Mouse (Mus musculus) forebrain, embryonic 15.5 days (tissue): ENCODE measurements around the gene Dnajc30. TPM values are rescaled to one million over a fixed set of nuclear protein-coding genes. Genes with fewer than 3 reads are reported as not detected.

ENCODE experiments used
- ATAC-seq: fragments of 200-750 bp; cut with Nextera tagmentation; replicated peaks from 2 replicates; pipeline ENCODE4 v1.8.0; 2017; ENCODE audit warnings: mild to moderate bottlenecking, moderate TSS enrichment, moderate library complexity
- H3K27ac ChIP-seq: fragments of 300-500 bp; sonication (generic); replicated peaks from 2 replicates; pipeline ENCODE4 v1.5.1; 2015; ENCODE audit warnings: mild to moderate bottlenecking, inconsistent platforms
- H3K27me3 ChIP-seq: fragments of 300-500 bp; sonication (generic); 2 replicates; pipeline ENCODE4 v1.6.1; 2015; ENCODE audit warnings: inconsistent platforms
- H3K36me3 ChIP-seq: fragments of 300-500 bp; sonication (generic); 2 replicates; pipeline ENCODE4 v1.6.1; 2015; ENCODE audit warnings: mild to moderate bottlenecking, inconsistent platforms
- H3K4me1 ChIP-seq: fragments of 300-500 bp; sonication (generic); 2 replicates; pipeline ENCODE4 v1.6.1; 2015; ENCODE audit warnings: inconsistent platforms
- H3K4me2 ChIP-seq: fragments of 300-500 bp; sonication (generic); replicated peaks from 2 replicates; pipeline ENCODE4 v1.6.1; 2015; ENCODE audit warnings: mild to moderate bottlenecking, inconsistent platforms
- H3K4me3 ChIP-seq: fragments of 300-500 bp; sonication (generic); 2 replicates; pipeline ENCODE4 v1.5.1; 2015; ENCODE audit warnings: mild to moderate bottlenecking, inconsistent platforms
- H3K9ac ChIP-seq: fragments of 300-500 bp; sonication (generic); replicated peaks from 2 replicates; pipeline ENCODE4 v1.6.1; 2015; ENCODE audit warnings: mild to moderate bottlenecking, inconsistent platforms
- H3K9me3 ChIP-seq: fragments of 300-500 bp; sonication (generic); 2 replicates; pipeline ENCODE4 v1.6.1; 2016; ENCODE audit warnings: inconsistent platforms
- WGBS: fragments of 180-500 bp; shearing (Covaris S2); methylation state at CpG from one replicate; pipeline ENCODE4 v1.1.7; 2015; ENCODE audit warnings: mixed read lengths; 5-methylcytosine and 5-hydroxymethylcytosine counted together
- polyA plus RNA-seq: library from polyadenylated mRNA; unstranded; fragments of >200 nt; fragmentation: Nextera tagmentation; extraction: Ambion mirVana; gene quantifications from 2 replicates; pipeline ENCODE4 v1.2.1, GENCODE M21; 2015

The Dnajc30 gene
- polyA plus RNA-seq, 1 experiment from 2014 or later, result 39.8 TPM

- WGBS, result 86% methylated on average over 3 of the region's 3 CpGs
These were observed 2.0 kb downstream of the Dnajc30 start for GRCm38 (mm10) chr5:135066008-135066407.

GRCm38 (mm10) chr5:135070448-135070847 is 6.4 kb downstream of the Dnajc30 start:
- no peaks in the 10 kb centered on the region for H3K9me3 ChIP-seq
- H3K27me3 ChIP-seq, result no peaks in the 10 kb centered on the region
- H3K4me3 ChIP-seq, result no peak overlapping the region
- peaks cover 28% of the 10 kb centered on the region for H3K36me3 ChIP-seq
- no peak overlapping the region for H3K9ac ChIP-seq
- H3K27ac ChIP-seq, result no peak overlapping the region
- H3K4me1 ChIP-seq, result peaks cover 23% of the 10 kb centered on the region
- 94% methylated on average over 3 of the region's 3 CpGs for WGBS
- H3K4me2 ChIP-seq, result no peak overlapping the region
- no peak for ATAC-seq

More at GRCm38 (mm10) chr5:135066008-135066407, 2.0 kb downstream of the Dnajc30 start:
- no peak overlapping the region for H3K4me3 ChIP-seq
- no peak overlapping the region for H3K27ac ChIP-seq
- peaks cover 13% of the 10 kb centered on the region for H3K36me3 ChIP-seq
- peaks cover 26% of the 10 kb centered on the region for H3K4me1 ChIP-seq
- no peak overlapping the region for H3K4me2 ChIP-seq
- no peaks in the 10 kb centered on the region for H3K9me3 ChIP-seq
- no peaks in the 10 kb centered on the region for H3K27me3 ChIP-seq
- no peak for ATAC-seq
- H3K9ac ChIP-seq, result no peak overlapping the region

GRCm38 (mm10) chr5:135072061-135072460 is 8.1 kb downstream of the Dnajc30 start:
- Histone ChIP-seq H3K36me3 (peaks cover 28% of the 10 kb centered on the region), H3K27ac (no peak overlapping the region), H3K4me1 (peaks cover 23% of the 10 kb centered on the region), H3K27me3 (no peaks in the 10 kb centered on the region), H3K4me3 (no peak overlapping the region), H3K9ac (no peak overlapping the region), H3K4me2 (no peak overlapping the region), H3K9me3 (no peaks in the 10 kb centered on the region)
- ATAC-seq, result no peak
- WGBS, result 88% methylated on average over 2 of the region's 2 CpGs

- Histone ChIP-seq H3K27me3 (no peaks in the 10 kb centered on the region), H3K4me1 (peaks cover 23% of the 10 kb centered on the region), H3K36me3 (peaks cover 25% of the 10 kb centered on the region), H3K9ac (no peak overlapping the region), H3K9me3 (no peaks in the 10 kb centered on the region), H3K27ac (no peak overlapping the region), H3K4me2 (no peak overlapping the region), H3K4me3 (no peak overlapping the region)
- 70% methylated on average over 6 of the region's 6 CpGs for WGBS
- ATAC-seq, result no peak
These were observed 8.7 kb downstream of the Dnajc30 start for GRCm38 (mm10) chr5:135072720-135073119.

- no peak for ATAC-seq
- 24% methylated on average over 26 of the region's 26 CpGs for WGBS
- no peaks in the 10 kb centered on the region for H3K9me3 ChIP-seq
- peaks cover 19% of the 10 kb centered on the region for H3K36me3 ChIP-seq
- H3K4me1 ChIP-seq, result peaks cover 27% of the 10 kb centered on the region
- H3K4me3 ChIP-seq, result no peak overlapping the region
- no peaks in the 10 kb centered on the region for H3K27me3 ChIP-seq
- no peak overlapping the region for H3K4me2 ChIP-seq
- no peak overlapping the region for H3K9ac ChIP-seq
- H3K27ac ChIP-seq, result no peak overlapping the region
These were observed 9.5 kb downstream of the Dnajc30 start for GRCm38 (mm10) chr5:135073349-135074150.

GRCm38 (mm10) chr5:135075655-135076054 is 11.7 kb downstream of the Dnajc30 start:
- 0 out of 2 replicates have a peak overlapping the region, but pooled peaks have one; percentile 77 for H3K4me3 ChIP-seq
- ATAC-seq, result no peak
- no peaks in the 10 kb centered on the region for H3K27me3 ChIP-seq
- H3K9me3 ChIP-seq, result no peaks in the 10 kb centered on the region
- H3K36me3 ChIP-seq, result peaks cover 19% of the 10 kb centered on the region
- 75% methylated on average over 4 of the region's 4 CpGs for WGBS
- no peak overlapping the region for H3K27ac ChIP-seq
- H3K9ac ChIP-seq, result no peak overlapping the region
- H3K4me1 ChIP-seq, result peaks cover 28% of the 10 kb centered on the region
- H3K4me2 ChIP-seq, result no peak overlapping the region

GRCm38 (mm10) chr5:135076368-135076767 is 12.4 kb downstream of the Dnajc30 start:
- 90% methylated on average over 14 of the region's 14 CpGs for WGBS
- H3K9ac ChIP-seq, result peak overlapping the region; percentile 98; the same call in 1 of the 2 replicates
- no peaks in the 10 kb centered on the region for H3K9me3 ChIP-seq
- H3K27me3 ChIP-seq, result no peaks in the 10 kb centered on the region
- H3K4me3 ChIP-seq, result peak overlapping the region; percentile 77
- peaks cover 28% of the 10 kb centered on the region for H3K4me1 ChIP-seq
- H3K27ac ChIP-seq, result peak overlapping the region; percentile 97
- H3K36me3 ChIP-seq, result peaks cover 19% of the 10 kb centered on the region
- peak overlapping the region; percentile 72 for H3K4me2 ChIP-seq
- no peak for ATAC-seq

GRCm38 (mm10) chr5:135076931-135077505 is 13.0 kb downstream of the Dnajc30 start:
- Histone ChIP-seq H3K9ac (peak overlapping the region; percentile 98), H3K4me2 (peak overlapping the region; percentile 72), H3K9me3 (no peaks in the 10 kb centered on the region), H3K4me3 (peak overlapping the region; percentile 77), H3K4me1 (peaks cover 28% of the 10 kb centered on the region), H3K36me3 (peaks cover 14% of the 10 kb centered on the region), H3K27me3 (no peaks in the 10 kb centered on the region), H3K27ac (peak overlapping the region; percentile 97)
- 8% methylated on average over 14 of the region's 14 CpGs for WGBS
- ATAC-seq, result peak; percentile 73

- peak within 1 kb of the TSS; percentile 98 for H3K9ac ChIP-seq
- peak; percentile 83 for ATAC-seq
These were observed 13.8 kb downstream of the Dnajc30 start, which contains the start of gene Vps37d for GRCm38 (mm10) chr5:135077564-135078481. Vps37d (minus strand) TSS chr5:135078266.

GRCm38 (mm10) chr5:135078482-135078810 is 14.4 kb downstream of the Dnajc30 start:
- Histone ChIP-seq H3K4me1 (peaks cover 25% of the 10 kb centered on the region), H3K27ac (peak overlapping the region; percentile 97), H3K9ac (peak overlapping the region; percentile 98), H3K27me3 (no peaks in the 10 kb centered on the region), H3K9me3 (no peaks in the 10 kb centered on the region), H3K4me3 (peak overlapping the region; percentile 77), H3K4me2 (peak overlapping the region; percentile 72), H3K36me3 (peaks cover 2% of the 10 kb centered on the region; the same call in 1 of the 2 replicates)
- no peak for ATAC-seq
- 1% methylated on average over 11 of the region's 11 CpGs for WGBS

More at GRCm38 (mm10) chr5:135077564-135078481, 13.8 kb downstream of the Dnajc30 start, which contains the start of gene Vps37d:
- peaks cover 6% of the 10 kb centered on the region; the same call in 1 of the 2 replicates for H3K36me3 ChIP-seq
- peak within 1 kb of the TSS; percentile 77 for H3K4me3 ChIP-seq
- peak within 1 kb of the TSS; percentile 97 for H3K27ac ChIP-seq
- peak within 1 kb of the TSS; percentile 72 for H3K4me2 ChIP-seq
- no peaks in the 10 kb centered on the region for H3K9me3 ChIP-seq
- WGBS, result under 1% methylated on average over 62 of the region's 83 CpGs
- no peaks in the 10 kb centered on the region for H3K27me3 ChIP-seq
- peaks cover 28% of the 10 kb centered on the region for H3K4me1 ChIP-seq

- no peak overlapping the region for H3K4me2 ChIP-seq
- WGBS, result 100% methylated on average over 2 of the region's 2 CpGs
- H3K27me3 ChIP-seq, result no peaks in the 10 kb centered on the region
- no peak for ATAC-seq
- no peak overlapping the region for H3K9ac ChIP-seq
- no peaks in the 10 kb centered on the region; the same call in 1 of the 2 replicates for H3K36me3 ChIP-seq
- no peaks in the 10 kb centered on the region for H3K9me3 ChIP-seq
- H3K4me1 ChIP-seq, result peaks cover 16% of the 10 kb centered on the region
- H3K4me3 ChIP-seq, result no peak overlapping the region
- H3K27ac ChIP-seq, result no peak overlapping the region
These were observed 15.6 kb downstream of the Dnajc30 start for GRCm38 (mm10) chr5:135079578-135079977.
